Mouse (Mus musculus) erythroblast, adult 5-6 weeks (primary cell): ENCODE data around the gene Parpbp. TPM values are rescaled to one million over a fixed set of nuclear protein-coding genes. Genes with fewer than 3 reads are reported as not detected.

Source experiments
- ATAC-seq: replicated peaks from 2 replicates; pipeline ENCODE4 v1.8.0; 2016; ENCODE audit warnings: moderate number of reproducible peaks, mild to moderate bottlenecking, moderate TSS enrichment, inconsistent platforms; ENCODE audit not compliant: poor library complexity, low FRiP score, severe bottlenecking
- total RNA-seq, 2 experiments: library from RNA; stranded (forward) in 1 of 2; stranded (reverse) in 1 of 2; fragments of 150-400 nt in 1 of 2; fragments of 200-764, 138-1000 nt in 1 of 2; gene quantifications; 2 replicates each; pipeline versions ENCODE4 v1.2.3 to v1.2.4; 2015 to 2017; ENCODE audit warnings: low replicate concordance in 2 of 2

The Parpbp gene
- 10.2 and 14.8 TPM in 2 replicates for total RNA-seq (2015; ENCODE audit: low replicate concordance)
- total RNA-seq (2017; ENCODE audit: low replicate concordance), result 9.9 and 19.1 TPM in 2 replicates

DNA sequence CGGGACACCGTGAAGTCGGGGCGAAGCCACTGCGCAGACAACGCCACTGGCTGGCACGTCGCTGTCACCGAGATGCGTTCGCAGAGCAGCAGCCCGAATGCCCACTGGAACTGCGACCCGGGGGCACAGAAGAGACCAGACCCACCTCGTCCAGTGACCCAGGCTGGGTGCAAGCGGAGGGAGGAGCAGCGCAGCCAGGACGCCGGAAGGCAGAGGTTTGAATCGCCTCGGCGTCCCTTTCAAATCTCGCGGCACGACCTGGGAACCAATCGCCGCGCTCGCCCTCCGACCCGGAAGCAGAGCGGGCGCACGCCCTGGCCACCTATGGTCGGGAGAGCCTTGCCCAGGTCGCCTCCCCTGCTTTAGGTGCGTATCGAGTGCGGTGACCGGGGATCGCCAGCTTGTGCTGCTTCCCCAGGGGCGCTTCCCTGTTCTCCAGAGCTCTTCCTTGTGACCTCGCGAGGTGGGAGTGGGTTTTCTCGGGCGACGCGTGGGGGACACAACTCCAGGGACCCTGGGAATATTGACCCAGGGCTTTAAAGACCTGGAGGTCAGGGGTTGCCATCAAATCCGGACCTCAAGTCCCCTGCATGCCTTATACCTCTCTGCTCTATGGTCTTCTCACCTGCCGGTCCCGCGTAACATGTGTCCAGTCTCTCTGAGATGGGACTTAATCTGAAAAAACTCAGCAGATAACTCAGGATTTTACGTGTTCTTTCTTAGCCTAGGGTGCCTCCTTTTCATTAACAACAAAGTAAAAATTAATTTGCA, at the start of gene Parpbp, which contains the start of gene Nup37:
Parpbp (minus strand) TSS at position 235 of the 771 bp plus-strand sequence.
Nup37 (plus strand) TSS at position 286 of the 771 bp plus-strand sequence.
- peak; percentile 98 for ATAC-seq

- no peak for ATAC-seq
Measured at GRCm38 (mm10) chr10:88167438-88168077, 20.8 kb upstream of the Parpbp start.

DNA sequence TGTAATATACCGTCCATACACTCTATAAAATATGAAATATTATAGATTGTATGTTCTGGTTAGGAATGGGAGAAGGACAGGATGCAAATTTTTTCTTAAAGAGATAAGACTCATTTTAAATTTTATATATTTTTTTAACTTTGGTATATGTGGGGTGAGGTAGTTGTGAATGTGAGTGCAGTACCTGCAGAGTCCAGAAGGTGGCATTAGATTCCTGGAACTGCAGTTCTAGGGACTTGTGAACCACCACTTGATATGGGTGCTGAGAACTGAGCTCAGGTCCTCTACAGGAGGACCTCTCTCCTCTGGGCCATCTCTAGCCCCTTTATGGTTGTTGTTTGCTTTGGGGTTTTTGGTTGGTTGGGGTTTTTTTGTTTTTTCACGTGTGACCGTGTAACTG, 19.4 kb upstream of the Parpbp start:
- 0 out of 2 replicates have a peak, but pooled peaks have one; percentile 62 for ATAC-seq

GRCm38 (mm10) chr10:88162676-88163075, 15.9 kb upstream of the Parpbp start:
- no peak for ATAC-seq

DNA sequence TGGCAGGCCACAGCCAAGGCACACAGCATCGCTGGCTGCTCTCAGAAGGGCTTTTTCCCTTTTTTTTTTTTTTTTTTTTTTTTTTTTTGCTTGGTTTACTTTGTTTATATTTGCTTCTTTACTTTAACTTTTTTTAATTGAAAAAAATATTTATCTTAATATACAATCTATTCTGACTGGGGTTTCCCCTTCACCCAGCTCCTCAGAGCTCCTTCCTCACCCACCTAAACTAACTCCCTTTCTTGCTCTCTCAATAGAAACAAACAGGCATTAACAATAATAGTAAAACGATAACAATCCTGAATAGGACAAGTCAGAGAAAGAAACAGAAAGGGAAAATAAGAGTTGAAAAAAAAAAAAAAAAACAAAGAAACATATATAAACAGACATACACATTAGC, 15.4 kb upstream of the Parpbp start:
- ATAC-seq, result no peak

DNA sequence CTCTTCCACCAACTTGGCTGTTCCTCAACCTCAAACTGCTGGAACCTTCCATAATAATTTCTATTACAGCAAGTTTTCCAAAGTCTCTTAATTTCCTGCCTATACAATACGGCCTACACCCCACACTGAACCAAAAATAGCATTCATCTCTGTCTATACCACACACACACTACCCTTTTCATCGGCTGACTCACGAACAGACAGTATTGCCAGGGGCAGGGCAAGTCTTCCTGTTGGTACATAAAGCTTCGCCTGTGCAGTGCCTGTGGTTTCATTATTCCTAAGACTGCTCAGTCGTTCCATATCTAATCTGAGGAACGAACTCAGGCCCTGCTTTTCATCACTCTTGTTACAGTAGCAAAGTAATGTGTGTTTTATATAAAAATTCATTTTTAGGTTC, 4.9 kb upstream of the Parpbp start:
- ATAC-seq, result no peak

GRCm38 (mm10) chr10:88150381-88150780, 3.6 kb upstream of the Parpbp start:
- ATAC-seq, result no peak

- peak; percentile 60 for ATAC-seq
Measured at GRCm38 (mm10) chr10:88146187-88146586, 554 bp downstream of the Parpbp start.

DNA sequence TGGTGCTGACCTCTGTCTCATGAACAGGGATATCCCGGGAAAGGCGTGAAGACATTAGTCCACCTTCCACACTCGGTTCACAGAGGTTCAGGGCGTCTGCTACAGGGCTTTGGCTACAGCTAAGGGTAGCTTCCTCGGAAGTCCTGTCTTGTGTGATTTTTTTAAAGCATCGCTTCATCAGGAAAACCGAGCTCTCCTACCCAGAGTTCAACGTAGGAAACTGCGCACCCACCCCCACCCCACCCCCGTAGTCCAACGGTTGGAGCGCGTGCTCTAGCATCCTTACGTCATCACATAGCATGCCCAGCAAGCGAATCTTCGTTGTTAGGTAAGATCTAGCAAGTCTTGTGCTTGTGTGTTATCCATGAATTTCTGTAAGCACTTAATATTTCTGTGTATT, 11.1 kb downstream of the Parpbp start:
- ATAC-seq, result no peak

- no peak for ATAC-seq
Measured at GRCm38 (mm10) chr10:88119721-88120120, 27.0 kb downstream of the Parpbp start.

DNA sequence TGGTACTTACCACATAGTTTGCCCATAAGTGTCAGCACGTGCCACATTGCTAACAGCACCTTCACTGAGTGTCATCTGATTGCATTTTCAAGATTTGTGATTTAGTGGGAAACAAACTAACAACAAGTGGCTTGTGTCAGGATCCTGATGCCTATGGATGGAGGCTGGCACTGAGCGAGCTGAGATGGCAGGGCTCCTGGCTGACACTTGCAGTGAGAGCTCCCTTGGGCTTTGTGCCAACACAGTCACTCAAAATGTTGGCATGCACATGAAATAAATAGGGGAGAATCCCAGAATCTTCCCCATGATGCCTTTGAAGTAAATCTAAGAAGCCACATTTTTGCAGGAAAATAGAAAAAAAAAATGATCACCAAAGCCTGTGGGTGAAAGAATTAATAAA, 33.5 kb downstream of the Parpbp start:
- no peak for ATAC-seq

GRCm38 (mm10) chr10:88106169-88106568, 40.6 kb downstream of the Parpbp start:
- ATAC-seq, result no peak

DNA sequence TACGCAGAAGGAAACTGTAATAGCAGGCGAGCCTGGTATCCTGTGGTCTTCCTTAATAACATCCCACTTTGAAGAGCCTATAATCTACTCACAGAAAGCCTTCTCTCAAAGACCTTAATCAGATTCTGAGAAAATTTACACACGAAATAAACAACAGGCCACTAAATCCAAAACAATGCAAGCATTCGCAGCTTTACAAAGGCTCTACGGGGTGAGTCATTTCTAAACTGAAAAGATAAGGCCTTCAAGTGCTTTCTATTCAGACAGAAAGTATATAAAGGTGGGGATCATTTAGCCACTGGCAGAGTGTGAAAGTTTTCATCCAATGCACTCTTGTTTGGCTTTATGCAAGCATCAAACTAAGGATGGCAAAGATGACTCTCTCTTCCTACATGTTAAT, 56.0 kb downstream of the Parpbp start, which contains the start of gene Pmch:
Pmch (plus strand) TSS at position 301 of the 400 bp plus-strand sequence.
- no peak for ATAC-seq

DNA sequence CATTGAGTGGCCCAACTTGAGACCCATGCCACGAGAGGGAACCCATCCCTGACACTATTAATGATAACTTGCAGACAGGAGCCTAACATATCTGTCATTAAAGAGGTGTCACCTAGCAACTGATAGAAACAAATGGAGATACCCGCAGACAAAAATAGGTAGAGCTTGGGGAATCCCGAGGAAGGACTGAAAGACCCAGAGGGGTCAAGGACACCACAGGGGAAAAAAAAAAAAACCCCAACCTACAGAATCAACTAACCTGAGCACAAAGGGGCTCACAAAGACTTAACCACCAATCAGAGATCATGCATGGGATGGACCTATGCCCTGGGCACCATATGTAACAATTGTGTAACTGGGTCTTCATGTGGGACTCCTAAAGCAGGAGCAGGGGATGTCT, 79.4 kb downstream of the Parpbp start:
- no peak for ATAC-seq

- no peak for ATAC-seq
Measured at GRCm38 (mm10) chr10:88064872-88065271, 81.9 kb downstream of the Parpbp start.

DNA sequence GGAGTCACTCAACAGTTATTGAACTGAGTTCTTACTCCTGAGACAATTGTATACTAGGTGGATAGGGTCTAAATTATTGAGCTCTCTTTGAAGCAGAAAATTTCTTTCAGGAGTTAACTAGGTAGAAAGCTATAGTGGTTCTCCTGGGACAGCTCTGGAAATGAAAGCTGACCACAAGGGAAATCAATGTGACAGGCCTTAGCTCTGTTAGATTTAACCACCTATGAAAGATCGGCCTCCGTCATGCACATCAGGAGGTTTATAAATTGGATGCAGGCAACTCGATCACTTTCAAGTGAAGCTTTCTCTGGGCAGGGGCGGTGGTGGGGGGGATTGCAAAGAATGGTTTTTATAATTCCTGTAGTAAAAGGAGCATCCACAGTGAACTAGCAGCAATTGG, 83.3 kb downstream of the Parpbp start:
- ATAC-seq, result no peak

DNA sequence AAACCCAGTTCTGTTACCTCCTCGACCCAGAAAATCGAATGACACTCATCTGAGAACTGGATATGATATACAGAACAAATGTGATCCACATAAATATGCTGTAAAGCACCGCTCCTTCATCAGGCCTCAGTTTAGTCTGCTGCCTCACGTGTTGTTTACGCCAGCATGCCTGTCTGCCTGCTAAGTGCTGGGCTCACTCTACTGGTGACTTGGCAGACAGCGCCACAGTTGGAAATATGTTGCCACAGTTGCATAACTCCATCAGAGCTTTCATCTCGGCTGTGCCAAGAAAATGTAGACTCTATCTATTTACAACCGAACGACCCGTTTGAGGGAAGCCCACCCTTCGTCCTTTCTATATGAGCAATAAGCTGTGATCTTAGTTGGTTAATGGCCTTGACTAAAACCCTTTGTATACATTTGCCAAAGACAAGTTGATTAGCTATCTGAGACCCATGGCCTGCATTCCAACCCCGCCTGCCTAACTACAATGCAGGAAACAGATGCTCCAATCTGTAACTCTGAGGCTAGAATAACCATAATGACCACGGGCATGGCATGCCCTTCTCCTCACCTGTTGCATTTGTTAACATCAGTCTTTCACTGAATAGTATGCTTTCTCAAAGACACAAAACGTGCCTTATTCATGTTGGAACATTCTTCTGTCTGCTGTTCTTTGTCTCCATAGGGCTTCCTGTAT, 89.6 kb downstream of the Parpbp start:
- no peak for ATAC-seq

GRCm38 (mm10) chr10:88054233-88054985, 92.3 kb downstream of the Parpbp start:
- ATAC-seq, result no peak

- ATAC-seq, result no peak
Measured at GRCm38 (mm10) chr10:88046098-88046771, 100.5 kb downstream of the Parpbp start.
